Mouse (Mus musculus) brain, adult 2 months (tissue): ENCODE measurements around the gene Gramd1a.

Source experiments
- DNase-seq: peaks from one replicate; pipeline ENCODE4 v3.0.0; 2011; ENCODE audit warnings: low read depth, low spot score

The Gramd1a gene

GRCm38 (mm10) chr7:31097583-31098248 is 58.0 kb downstream of the Gramd1a start:
- DNase-seq, result peak; percentile 95

GRCm38 (mm10) chr7:31096892-31097564 is 58.7 kb downstream of the Gramd1a start:
- no peak for DNase-seq

- peak; percentile 45 for DNase-seq
Measured at GRCm38 (mm10) chr7:31094774-31095501, 60.8 kb downstream of the Gramd1a start.

- no peak for DNase-seq
Measured at GRCm38 (mm10) chr7:31089721-31090120, 66.0 kb downstream of the Gramd1a start.

- DNase-seq, result no peak
Measured at GRCm38 (mm10) chr7:31088206-31088605, 67.5 kb downstream of the Gramd1a start.

GRCm38 (mm10) chr7:31087262-31087661 is 68.4 kb downstream of the Gramd1a start:
- no peak for DNase-seq

DNA sequence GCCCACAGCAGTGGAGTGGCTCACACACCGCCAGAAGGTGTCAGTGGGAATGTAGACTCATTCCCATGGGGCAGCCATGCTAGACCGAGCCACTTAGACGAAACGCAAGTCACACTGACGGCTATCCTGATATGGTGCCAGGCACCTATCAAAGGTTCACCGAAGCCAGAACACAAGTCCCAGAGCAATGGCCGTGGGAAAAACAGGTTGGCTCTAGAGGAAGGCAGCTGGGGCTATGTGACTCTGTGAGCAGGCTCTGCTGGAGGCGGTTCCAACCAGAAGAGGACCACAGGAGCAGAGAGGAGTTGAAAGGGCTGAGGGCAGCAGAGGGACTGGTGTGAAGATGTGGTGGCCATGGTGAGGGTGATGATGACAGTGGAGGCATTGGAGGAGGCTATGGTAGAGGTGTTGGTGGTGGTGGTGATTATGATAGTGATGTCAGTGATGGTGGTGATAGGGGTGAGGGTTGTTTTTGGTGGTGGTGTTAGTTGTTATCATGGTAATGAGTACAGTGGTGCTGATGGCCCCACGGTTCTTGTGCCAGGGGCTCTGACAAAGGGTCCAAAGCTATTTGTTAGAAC is 69.4 kb downstream of the Gramd1a start:
- DNase-seq, result no peak

GRCm38 (mm10) chr7:31085171-31085570 is 70.5 kb downstream of the Gramd1a start:
- peak; percentile 88 for DNase-seq

DNA sequence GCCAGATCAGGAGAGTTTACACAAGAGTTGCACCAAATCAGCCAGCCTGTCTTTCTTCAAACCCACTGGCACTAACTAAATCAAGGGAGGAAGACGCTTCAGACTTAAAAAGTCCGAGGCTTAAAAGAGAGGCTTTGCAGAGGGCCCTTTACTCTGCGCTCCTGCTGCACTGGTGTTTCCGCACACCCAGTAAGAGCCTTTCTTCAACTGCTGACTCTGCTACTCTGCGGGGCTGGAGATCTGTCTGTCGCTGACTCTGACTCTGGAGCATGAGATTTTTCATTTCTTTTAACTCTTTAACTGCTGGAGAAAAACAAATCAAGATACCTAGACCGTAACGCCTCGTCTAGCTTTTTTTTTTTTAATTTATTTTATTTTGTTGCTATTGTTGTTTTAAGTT is 71.6 kb downstream of the Gramd1a start:
- DNase-seq, result no peak

- peak; percentile 93 for DNase-seq
Measured at GRCm38 (mm10) chr7:31082831-31083588, 72.7 kb downstream of the Gramd1a start.

DNA sequence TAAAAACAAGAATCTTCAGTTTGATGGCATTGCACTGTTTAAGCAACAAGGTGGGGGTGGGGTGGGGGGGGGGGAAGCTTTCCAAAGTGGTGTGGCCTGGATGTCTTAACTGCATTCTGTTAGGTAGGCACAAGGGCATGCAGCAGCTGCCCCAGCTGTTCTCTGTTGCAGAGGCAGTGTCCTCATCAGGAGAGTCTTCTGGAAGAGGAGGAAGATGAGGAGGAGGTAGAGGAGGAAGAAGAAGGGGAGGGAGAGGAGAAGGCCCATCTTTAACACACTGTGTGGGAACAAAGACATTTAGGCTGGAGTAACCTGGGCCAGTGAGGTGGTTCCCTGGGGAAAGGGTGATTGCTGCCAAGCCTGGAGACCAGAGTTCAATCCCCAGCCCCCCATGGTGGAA is 73.6 kb downstream of the Gramd1a start:
- DNase-seq, result no peak

DNA sequence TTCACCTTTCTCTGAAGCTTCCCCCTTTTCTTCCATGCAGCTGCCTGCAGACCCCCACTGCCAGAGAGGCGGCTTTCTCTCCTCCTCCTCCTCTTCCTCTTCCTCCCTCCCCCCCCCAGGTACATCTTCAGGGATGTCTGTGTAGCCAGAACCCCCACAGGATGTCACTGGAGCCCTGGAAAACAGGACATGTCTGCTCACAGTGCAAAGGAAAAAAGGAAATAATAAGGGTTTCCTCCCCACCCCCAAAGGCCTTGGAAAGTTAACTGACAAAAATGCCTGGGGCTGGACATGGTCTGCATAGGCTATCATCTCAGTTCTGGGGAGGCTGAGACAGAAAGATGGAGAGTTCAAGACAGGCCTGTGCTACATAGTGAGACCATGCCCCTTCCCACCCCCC is 74.6 kb downstream of the Gramd1a start:
- no peak for DNase-seq

DNA sequence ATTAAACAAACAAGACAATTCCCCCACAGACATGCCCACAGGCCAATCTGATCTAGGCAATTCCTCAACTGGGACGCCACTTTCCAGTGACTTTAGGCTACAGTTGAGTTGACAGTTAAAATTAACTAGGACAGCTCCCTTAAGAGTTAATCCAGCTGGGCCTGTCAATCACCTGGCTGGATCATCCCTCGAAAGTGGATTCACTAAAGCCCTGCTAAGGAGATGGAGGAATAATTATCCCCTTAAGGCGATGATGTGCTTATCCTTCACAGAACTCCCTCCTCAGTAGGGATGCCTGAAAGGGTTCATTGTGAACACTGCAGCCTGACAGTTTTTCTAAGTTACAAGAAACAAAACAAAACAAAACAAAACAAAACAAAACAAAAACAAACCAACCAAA is 75.1 kb downstream of the Gramd1a start:
- DNase-seq, result no peak
